Mouse (Mus musculus): ENCODE results near the gene Ankle1. TPM values are rescaled to one million over a fixed set of nuclear protein-coding genes. Genes with fewer than 3 reads are reported as not detected.

The Ankle1 gene
- polyA plus RNA-seq (2016; fragmentation: Nextera tagmentation; extraction: Ambion mirVana) = 40.5 and 42.7 TPM in 2 replicates

DNA sequence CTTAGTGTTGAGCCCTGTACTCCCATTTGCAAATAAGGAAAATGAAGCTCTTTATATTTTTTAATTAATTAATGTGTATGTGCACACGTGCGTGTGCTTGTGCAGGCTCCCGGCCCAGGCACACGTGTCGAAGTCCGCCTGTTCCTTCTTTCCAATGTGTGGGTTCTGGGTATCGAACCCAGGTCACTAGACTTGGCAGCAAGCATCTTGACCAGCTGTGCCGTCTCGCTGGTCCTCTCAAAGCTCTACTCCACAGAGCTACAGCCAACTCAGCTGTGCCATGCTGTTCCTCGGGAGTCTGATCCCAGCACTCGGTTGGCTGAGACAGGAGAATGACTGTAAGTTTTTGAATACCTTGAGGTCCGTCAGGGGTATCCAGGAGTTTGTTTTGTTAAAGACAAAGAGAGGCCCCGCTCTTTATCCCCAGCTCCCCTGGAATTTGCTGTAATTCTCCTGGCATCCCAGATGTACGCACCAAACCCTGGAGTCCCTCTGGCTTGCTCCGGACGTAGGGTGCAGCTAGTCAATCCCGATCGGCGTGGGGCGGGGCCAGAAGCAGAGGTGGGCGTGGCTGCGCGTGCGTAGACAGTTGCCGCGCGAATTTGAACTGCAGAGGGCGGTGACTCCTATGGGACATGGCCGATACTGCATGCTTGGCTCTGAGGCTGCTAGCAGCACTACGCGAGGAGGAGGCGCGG is at the start of gene Ankle1:
TSS of gene Ankle1 (plus strand) at position 610 of the 698 bp plus-strand sequence.
- peak within 1 kb of the TSS; percentile 84 for H3K4me2 ChIP-seq (replicated peaks)
- peak within 1 kb of the TSS; percentile 68 for H3K4me3 ChIP-seq
- H3K9me3 ChIP-seq = no peaks in the 10 kb centered on the region
- H3K27me3 ChIP-seq = no peaks in the 10 kb centered on the region
- ATAC-seq (ENCODE audit: insufficient number of reproducible peaks, insufficient read depth, low FRiP score, low TSS enrichment) = peak; percentile 79
- H3K4me1 ChIP-seq = peaks cover 15% of the 10 kb centered on the region
- H3K27ac ChIP-seq = peak within 1 kb of the TSS; percentile 67
- 18% methylated on average over 33 of the region's 33 CpGs for WGBS
- H3K36me3 ChIP-seq = peaks cover 31% of the 10 kb centered on the region
- H3K9ac ChIP-seq = peak within 1 kb of the TSS; percentile 62

DNA sequence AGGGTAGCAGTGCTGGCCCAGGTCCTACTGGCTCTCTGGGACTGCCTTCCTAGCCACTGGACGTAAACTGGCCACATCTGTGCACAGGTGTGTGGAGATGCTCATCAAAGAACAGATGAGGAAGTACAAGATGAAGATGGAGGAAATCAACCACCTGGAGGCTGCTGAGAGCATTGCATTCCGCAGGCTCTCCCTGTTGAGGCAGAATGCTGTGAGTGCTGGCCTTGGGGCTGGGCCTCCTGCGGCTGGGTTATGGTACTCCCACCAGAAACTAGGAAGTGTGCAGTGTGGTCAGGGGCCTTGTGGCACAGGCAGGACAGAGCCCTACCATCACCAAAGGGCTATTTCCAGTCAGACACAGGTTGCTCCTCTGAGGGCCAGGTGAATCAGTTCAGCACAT is 47.8 kb upstream of the Ankle1 start:
- ATAC-seq (ENCODE audit: insufficient number of reproducible peaks, insufficient read depth, low FRiP score, low TSS enrichment) = no peak
- Histone ChIP-seq H3K9me3 (no peaks in the 10 kb centered on the region), H3K4me3 (no peak overlapping the region), H3K9ac (no peak overlapping the region), H3K27ac (no peak overlapping the region), H3K27me3 (no peaks in the 10 kb centered on the region), H3K4me2 (replicated peaks) (no peak overlapping the region), H3K4me1 (no peaks in the 10 kb centered on the region), H3K36me3 (peaks cover 74% of the 10 kb centered on the region)
- WGBS = 89% methylated on average over 3 of the region's 3 CpGs

DNA sequence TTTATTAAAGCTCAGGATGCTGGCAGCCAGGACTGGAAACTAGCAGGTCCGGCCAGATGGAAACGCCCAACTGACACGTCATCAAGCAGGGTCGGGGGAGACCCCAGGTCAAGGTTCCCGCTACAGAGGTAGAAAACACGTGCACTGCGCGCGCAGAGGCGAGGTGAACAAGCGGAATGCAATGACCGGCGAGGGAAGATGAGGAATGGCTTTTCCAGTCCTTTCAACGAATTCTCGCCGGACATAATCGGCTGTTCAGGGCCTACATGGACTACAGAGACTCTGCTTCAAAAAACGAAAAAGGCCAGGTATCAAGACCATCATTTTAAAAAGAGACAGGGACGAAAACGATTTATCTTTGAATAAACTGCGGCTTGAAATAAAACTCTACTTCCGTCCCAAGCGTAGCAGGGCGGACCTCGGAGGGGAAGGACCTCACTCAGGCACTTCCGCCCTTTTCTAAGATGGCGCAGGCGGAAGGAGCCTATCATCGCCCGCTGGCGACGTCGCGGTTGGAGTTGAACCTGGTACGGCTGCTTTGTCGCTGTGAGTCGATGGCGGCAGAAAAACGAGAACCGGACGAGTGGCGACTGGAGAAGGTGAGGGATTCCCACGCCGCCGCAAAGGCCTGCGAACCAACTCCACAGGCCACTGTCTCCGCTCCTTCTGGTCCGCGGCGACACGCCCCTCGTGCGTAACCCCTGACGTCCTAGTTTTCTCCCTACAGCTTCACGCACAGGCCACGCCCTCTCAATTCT is 38.9 kb upstream of the Ankle1 start, which contains the start of gene Use1:
TSS of gene Use1 (plus strand) at position 78 of the 758 bp plus-strand sequence.
- peak within 1 kb of the TSS; percentile 89 for H3K27ac ChIP-seq
- H3K36me3 ChIP-seq = peaks cover 9% of the 10 kb centered on the region
- under 1% methylated on average over 56 of the region's 56 CpGs for WGBS
- peak; percentile 76 for ATAC-seq (ENCODE audit: insufficient number of reproducible peaks, insufficient read depth, low FRiP score, low TSS enrichment)
- peaks cover 11% of the 10 kb centered on the region for H3K4me1 ChIP-seq
- H3K4me3 ChIP-seq = peak within 1 kb of the TSS; percentile 60
- peak within 1 kb of the TSS; percentile 74 for H3K9ac ChIP-seq
- H3K4me2 ChIP-seq (replicated peaks) = peak within 1 kb of the TSS; percentile 79
- no peaks in the 10 kb centered on the region for H3K9me3 ChIP-seq
- no peaks in the 10 kb centered on the region for H3K27me3 ChIP-seq

DNA sequence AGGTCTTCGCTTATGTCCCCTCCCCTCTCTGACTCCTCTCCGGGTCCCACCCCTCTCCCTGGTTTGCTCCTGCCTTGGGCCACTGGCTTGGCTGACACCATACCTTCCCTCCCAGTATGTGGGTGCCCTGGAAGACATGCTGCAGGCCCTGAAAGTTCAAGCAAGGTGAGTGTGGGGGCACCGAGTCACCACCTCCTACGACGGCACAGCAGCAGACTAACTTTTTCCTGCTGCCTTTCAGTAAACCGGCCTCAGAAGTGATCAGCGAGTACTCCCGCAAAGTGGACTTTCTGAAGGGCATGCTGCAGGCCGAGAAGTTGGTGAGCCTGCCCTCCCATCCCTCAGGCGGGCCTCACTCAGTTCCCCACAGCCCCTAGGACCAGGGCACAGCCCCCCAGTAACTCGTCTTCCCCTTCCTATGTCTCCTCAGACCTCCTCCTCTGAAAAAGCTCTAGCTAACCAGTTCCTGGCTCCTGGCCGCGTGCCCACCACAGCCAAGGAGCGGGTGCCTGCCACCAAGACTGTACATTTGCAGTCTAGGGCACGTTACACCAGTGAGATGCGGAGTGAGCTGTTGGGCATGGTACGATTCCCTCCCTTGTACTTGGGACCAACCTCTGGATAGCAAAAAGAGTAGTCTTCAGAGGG is 38.2 kb upstream of the Ankle1 start:
- peak; percentile 76 for ATAC-seq (ENCODE audit: insufficient number of reproducible peaks, insufficient read depth, low FRiP score, low TSS enrichment)
- H3K9me3 ChIP-seq = no peaks in the 10 kb centered on the region
- H3K4me3 ChIP-seq = peak overlapping the region; percentile 60
- no peaks in the 10 kb centered on the region for H3K27me3 ChIP-seq
- peaks cover 11% of the 10 kb centered on the region for H3K4me1 ChIP-seq
- WGBS = 45% methylated on average over 17 of the region's 17 CpGs
- H3K4me2 ChIP-seq (replicated peaks) = peak overlapping the region; percentile 79
- H3K36me3 ChIP-seq = peaks cover 9% of the 10 kb centered on the region
- peak overlapping the region; percentile 74 for H3K9ac ChIP-seq
- H3K27ac ChIP-seq = peak overlapping the region; percentile 89

DNA sequence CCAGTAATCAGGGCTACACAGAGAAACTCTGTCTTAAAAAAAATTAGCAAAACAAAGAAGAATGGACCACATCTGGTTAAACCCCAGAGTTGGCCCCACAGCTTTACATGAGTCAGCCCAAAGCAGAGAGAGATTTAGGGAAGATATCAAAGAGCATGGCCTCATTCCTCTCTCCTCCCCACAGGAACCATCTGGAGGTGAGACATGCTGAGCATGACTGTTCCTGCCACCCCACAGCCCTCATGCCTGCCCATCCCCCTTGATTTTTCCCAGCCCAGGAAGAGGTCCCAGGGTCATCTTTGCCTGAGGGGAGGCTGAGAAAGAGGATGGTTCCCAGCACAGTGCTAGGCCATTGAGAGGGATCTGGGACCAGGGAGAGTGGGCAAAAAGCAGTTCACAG is 37.4 kb upstream of the Ankle1 start:
- no peak for ATAC-seq (ENCODE audit: insufficient number of reproducible peaks, insufficient read depth, low FRiP score, low TSS enrichment)
- Histone ChIP-seq H3K36me3 (peaks cover 10% of the 10 kb centered on the region), H3K9ac (peak overlapping the region; percentile 74; the same call in 1 of the 2 replicates), H3K27ac (no peak overlapping the region), H3K4me1 (peaks cover 11% of the 10 kb centered on the region), H3K9me3 (no peaks in the 10 kb centered on the region), H3K4me2 (replicated peaks) (peak overlapping the region; percentile 79), H3K27me3 (no peaks in the 10 kb centered on the region), H3K4me3 (peak overlapping the region; percentile 60; the same call in 1 of the 2 replicates)

DNA sequence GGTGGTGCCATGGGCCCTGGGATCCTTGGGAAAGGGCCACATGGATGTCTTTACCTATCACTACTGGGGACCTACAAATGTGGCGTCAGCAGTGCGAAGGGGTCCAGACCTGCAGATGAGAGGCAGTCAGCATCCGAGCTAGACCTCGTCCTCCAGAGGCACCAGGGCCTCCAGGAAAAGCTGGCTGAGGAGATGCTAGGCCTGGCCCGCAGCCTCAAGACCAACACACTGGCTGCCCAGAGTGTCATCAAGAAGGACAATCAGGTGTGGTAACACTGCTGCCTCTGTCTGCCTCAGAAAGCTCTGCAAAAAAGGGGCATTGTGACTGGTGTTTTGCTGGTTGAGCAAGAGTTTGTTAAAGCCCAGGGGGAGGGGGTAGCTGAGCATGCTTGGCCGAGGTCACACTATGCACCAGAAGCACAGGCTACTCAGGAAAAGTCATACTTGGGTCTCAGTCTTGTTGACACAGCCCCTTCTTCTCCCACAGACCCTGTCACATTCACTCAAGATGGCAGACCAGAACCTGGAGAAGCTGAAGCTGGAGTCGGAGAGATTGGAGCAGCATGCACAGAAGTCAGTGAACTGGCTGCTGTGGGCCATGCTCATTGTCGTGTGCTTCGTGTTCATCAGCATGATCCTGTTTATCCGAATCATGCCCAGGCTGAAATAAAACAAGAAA is 36.6 kb upstream of the Ankle1 start:
- WGBS = 86% methylated on average over 10 of the region's 10 CpGs
- no peak for ATAC-seq (ENCODE audit: insufficient number of reproducible peaks, insufficient read depth, low FRiP score, low TSS enrichment)
- no peak overlapping the region for H3K9ac ChIP-seq

DNA sequence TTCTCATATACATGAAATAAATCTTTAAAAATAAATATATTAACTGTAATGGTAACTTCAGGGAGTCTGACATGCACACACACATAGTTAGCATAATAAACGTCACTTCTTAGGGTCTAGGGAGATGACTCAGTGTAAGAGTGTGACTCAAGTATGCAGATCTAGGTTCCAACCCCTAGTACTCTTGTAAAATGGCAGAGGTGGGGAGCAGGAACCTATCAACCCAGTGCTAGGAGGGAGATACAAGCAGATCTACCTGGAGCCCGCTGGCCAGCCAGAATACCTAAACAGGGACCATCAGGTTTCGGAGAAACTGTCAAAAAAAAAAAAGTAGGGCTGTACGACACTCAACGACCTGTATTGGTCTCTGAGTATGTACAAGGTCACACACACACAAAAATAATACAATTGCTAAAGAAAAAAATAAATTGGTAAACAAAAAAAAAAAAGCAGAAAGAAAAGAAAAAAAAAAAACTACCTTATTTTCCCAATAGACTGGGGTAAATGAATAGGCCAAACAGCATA is 35.0 kb upstream of the Ankle1 start:
- peak overlapping the region; percentile 57 for H3K9ac ChIP-seq
- H3K4me3 ChIP-seq = peak overlapping the region; percentile 71
- H3K27ac ChIP-seq = no peak overlapping the region
- no peaks in the 10 kb centered on the region for H3K9me3 ChIP-seq
- H3K4me2 ChIP-seq (replicated peaks) = peak overlapping the region; percentile 47
- H3K36me3 ChIP-seq = peaks cover 22% of the 10 kb centered on the region
- no peak for ATAC-seq (ENCODE audit: insufficient number of reproducible peaks, insufficient read depth, low FRiP score, low TSS enrichment)
- H3K27me3 ChIP-seq = no peaks in the 10 kb centered on the region
- H3K4me1 ChIP-seq = peaks cover 16% of the 10 kb centered on the region
- WGBS = 22% methylated on average over 5 of the region's 5 CpGs

More for the DNA sequence above, 36.6 kb upstream of the Ankle1 start:
- H3K9me3 ChIP-seq = no peaks in the 10 kb centered on the region
- H3K27me3 ChIP-seq = no peaks in the 10 kb centered on the region
- no peak overlapping the region for H3K4me3 ChIP-seq
- H3K36me3 ChIP-seq = peaks cover 17% of the 10 kb centered on the region
- peaks cover 11% of the 10 kb centered on the region for H3K4me1 ChIP-seq
- H3K27ac ChIP-seq = no peak overlapping the region
- no peak overlapping the region for H3K4me2 ChIP-seq (replicated peaks)

DNA sequence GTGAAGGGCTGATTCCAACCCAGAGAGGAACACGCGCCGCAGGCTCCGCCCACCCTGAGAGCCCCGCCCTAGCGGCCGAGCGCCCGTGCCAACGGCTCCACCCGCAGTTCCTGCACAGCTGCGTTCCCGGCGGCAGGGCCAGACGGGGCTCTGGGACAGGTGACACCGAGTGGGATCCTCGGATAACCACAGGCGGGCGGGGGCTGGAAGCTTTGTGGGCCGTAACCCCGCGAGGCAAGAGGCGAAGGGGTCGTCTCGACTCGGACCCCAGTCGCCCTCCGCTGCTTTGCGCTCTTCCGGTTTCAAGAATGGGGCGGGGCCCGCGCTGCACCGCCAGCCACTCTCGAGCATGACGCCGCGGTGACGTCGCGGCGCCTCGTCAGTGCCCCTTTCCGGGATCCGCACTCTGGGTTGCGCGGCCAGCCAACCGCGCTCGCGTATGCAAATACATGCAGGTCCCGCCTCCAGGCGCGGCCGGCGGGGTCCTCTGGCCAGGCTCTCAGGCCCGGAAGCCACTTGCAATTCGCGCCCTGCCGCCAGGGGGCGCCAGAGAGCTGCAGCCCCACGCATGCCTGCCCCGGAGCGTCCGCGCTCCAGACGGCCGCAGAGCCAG is 34.5 kb upstream of the Ankle1 start, which contains the start of gene Ocel1:
TSS of gene Ocel1 (plus strand) at position 63 of the 613 bp plus-strand sequence.
- peak; percentile 78 for ATAC-seq (ENCODE audit: insufficient number of reproducible peaks, insufficient read depth, low FRiP score, low TSS enrichment)

DNA sequence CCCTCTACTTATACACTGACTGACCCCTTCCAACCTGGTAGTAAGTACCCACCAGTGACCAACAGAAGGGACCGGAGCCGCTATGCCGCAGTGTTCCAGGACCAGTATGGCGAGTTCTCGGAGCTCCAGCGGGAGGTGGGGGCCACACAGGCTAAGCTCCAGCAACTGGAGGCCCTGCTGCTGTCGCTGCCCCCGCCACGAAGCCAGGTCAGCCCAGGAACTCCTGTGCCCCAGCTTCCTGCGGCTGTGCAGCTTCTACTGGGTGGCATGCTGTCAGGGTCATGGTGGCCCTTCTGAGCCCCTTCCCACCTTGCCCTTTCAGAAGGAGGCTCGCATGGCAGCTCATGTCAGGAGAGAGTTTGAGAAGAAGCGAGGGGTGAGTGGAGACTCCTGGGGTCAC is 33.4 kb upstream of the Ankle1 start:
- peaks cover 26% of the 10 kb centered on the region for H3K36me3 ChIP-seq
- no peak for ATAC-seq (ENCODE audit: insufficient number of reproducible peaks, insufficient read depth, low FRiP score, low TSS enrichment)
- no peak overlapping the region for H3K4me3 ChIP-seq
- 85% methylated on average over 12 of the region's 12 CpGs for WGBS
- peaks cover 20% of the 10 kb centered on the region for H3K4me1 ChIP-seq
- H3K9ac ChIP-seq = no peak overlapping the region
- H3K27ac ChIP-seq = no peak overlapping the region
- H3K4me2 ChIP-seq (replicated peaks) = no peak overlapping the region
- H3K9me3 ChIP-seq = no peaks in the 10 kb centered on the region
- H3K27me3 ChIP-seq = peaks cover 5% of the 10 kb centered on the region; the same call in 1 of the 2 replicates

More for the DNA sequence above, 34.5 kb upstream of the Ankle1 start, which contains the start of gene Ocel1:
- Histone ChIP-seq H3K27me3 (peaks cover 4% of the 10 kb centered on the region; the same call in 1 of the 2 replicates), H3K36me3 (peaks cover 22% of the 10 kb centered on the region), H3K9me3 (no peaks in the 10 kb centered on the region), H3K27ac (peak within 1 kb of the TSS; percentile 55; the same call in 1 of the 2 replicates), H3K4me3 (peak within 1 kb of the TSS; percentile 71), H3K4me1 (peaks cover 20% of the 10 kb centered on the region), H3K9ac (peak within 1 kb of the TSS; percentile 57), H3K4me2 (replicated peaks) (peak within 1 kb of the TSS; percentile 47)
- WGBS = under 1% methylated on average over 68 of the region's 68 CpGs

DNA sequence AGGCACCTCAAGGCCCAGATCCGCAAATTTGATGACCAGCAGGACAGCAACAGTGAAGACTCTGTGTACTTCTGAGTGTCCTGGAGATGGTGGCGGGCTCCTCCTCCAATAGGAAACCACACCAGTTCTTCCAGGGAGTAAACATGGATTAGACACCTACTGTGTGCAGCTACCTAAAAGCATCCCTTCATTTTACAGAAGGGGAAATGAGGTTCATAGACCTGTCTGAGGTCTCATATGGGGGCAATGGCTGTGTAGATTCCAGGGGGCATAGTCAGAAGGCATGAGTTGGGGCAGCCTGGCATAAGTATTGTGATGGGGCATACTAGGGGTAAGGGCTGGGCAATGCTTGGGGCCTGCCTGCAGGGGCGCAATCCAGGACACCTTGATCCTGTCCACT is 32.8 kb upstream of the Ankle1 start:
- WGBS = 92% methylated on average over 3 of the region's 3 CpGs
- H3K27me3 ChIP-seq = peaks cover 5% of the 10 kb centered on the region; the same call in 1 of the 2 replicates
- H3K36me3 ChIP-seq = peaks cover 32% of the 10 kb centered on the region
- no peak overlapping the region for H3K4me3 ChIP-seq
- H3K9ac ChIP-seq = no peak overlapping the region
- H3K27ac ChIP-seq = no peak overlapping the region
- no peaks in the 10 kb centered on the region for H3K9me3 ChIP-seq
- H3K4me2 ChIP-seq (replicated peaks) = no peak overlapping the region
- ATAC-seq (ENCODE audit: insufficient number of reproducible peaks, insufficient read depth, low FRiP score, low TSS enrichment) = no peak
- peaks cover 16% of the 10 kb centered on the region for H3K4me1 ChIP-seq

All from embryonic facial prominence, embryonic 12.5 days (tissue).